ENCODE assay signal across 15 mouse cellular contexts in genomic region chr7:39896918-39897317, GRCm38 (mm10).
"Had no signal": no experiment of that assay in that cellular context is flagged by ENCODE, and none has a peak within 500 bp of the region (broad histone marks: within the 10 kb centered on the region; RNA-seq: fewer than 3 reads in every experiment).

No protein-coding gene starts in this region.

- H3K4me1 ChIP-seq: limb, embryonic 15.5 days; liver, embryonic 12.5 days; midbrain, embryonic 10.5 days; neural tube, embryonic 12.5 days; stomach, embryonic 15.5 days had no signal

- H3K27me3 ChIP-seq: limb, embryonic 15.5 days; liver, embryonic 12.5 days; neural tube, embryonic 12.5 days; stomach, embryonic 15.5 days had no signal

- DNase-seq: kidney, adult 9 months; kidney, postnatal 36 days; layer of hippocampus, postnatal 36 days; lung, embryonic 14.5 days; lung, postnatal 10 days; lung, postnatal 4 days; midbrain, embryonic 14.5 days; thymus, postnatal 36 days had no signal

- H3K4me3 ChIP-seq: limb, embryonic 15.5 days; liver, embryonic 12.5 days; midbrain, embryonic 10.5 days; neural tube, embryonic 12.5 days; stomach, embryonic 15.5 days had no signal

- H3K36me3 ChIP-seq: limb, embryonic 15.5 days; liver, embryonic 12.5 days; midbrain, embryonic 10.5 days; neural tube, embryonic 12.5 days; stomach, embryonic 15.5 days had no signal

- H3K27ac ChIP-seq: kidney, postnatal 0 days; limb, embryonic 15.5 days; liver, embryonic 12.5 days; midbrain, embryonic 10.5 days; neural tube, embryonic 12.5 days; stomach, embryonic 15.5 days had no signal

- ATAC-seq: intestine, embryonic 16.5 days; liver, embryonic 12.5 days had no signal
